Mouse (Mus musculus) intestine, postnatal 0 days (tissue): ENCODE measurements around the gene Lrp1. TPM values are rescaled to one million over a fixed set of nuclear protein-coding genes. Genes with fewer than 3 reads are reported as not detected.
A peak's percentile ranks its signal among the peaks of the same experiment; 100 is the strongest.

Experiments
- ATAC-seq: fragments of 200-750 bp; cut with Nextera tagmentation; 2 replicates; pipeline ENCODE4 v1.8.0; 2017; ENCODE audit warnings: mild to moderate bottlenecking, moderate TSS enrichment, moderate library complexity
- H3K27ac ChIP-seq: fragments of 300-500 bp; sonication (generic); 2 replicates; pipeline ENCODE4 v1.5.1; 2014; ENCODE audit warnings: mild to moderate bottlenecking, low read depth, low read length, moderate library complexity
- H3K27me3 ChIP-seq: fragments of 300-500 bp; sonication (generic); replicated peaks from 2 replicates; pipeline ENCODE4 v1.6.1; 2014; ENCODE audit warnings: low read length, mixed read lengths; ENCODE audit not compliant: control insufficient read depth, insufficient read depth
- H3K36me3 ChIP-seq: fragments of 300-500 bp; sonication (generic); 2 replicates; pipeline ENCODE4 v1.6.1; 2014; ENCODE audit warnings: mild to moderate bottlenecking, moderate library complexity; ENCODE audit not compliant: control insufficient read depth, insufficient read depth
- H3K4me1 ChIP-seq: fragments of 300-500 bp; sonication (generic); replicated peaks from 2 replicates; pipeline ENCODE4 v1.6.1; 2014; ENCODE audit warnings: antibody characterized with exemption, low read length, mixed read lengths; ENCODE audit not compliant: control insufficient read depth, insufficient read depth
- H3K4me2 ChIP-seq: fragments of 300-500 bp; sonication (generic); replicated peaks from 2 replicates; pipeline ENCODE4 v1.6.1; 2014; ENCODE audit warnings: low read depth, mild to moderate bottlenecking, moderate library complexity
- H3K4me3 ChIP-seq: fragments of 300-500 bp; sonication (generic); 2 replicates; pipeline ENCODE4 v1.5.1; 2014; ENCODE audit warnings: low read depth, low read length
- H3K9ac ChIP-seq: fragments of 300-500 bp; sonication (generic); 2 replicates; pipeline ENCODE4 v1.6.1; 2014; ENCODE audit warnings: mild to moderate bottlenecking, low read depth, low read length
- H3K9me3 ChIP-seq: fragments of 300-500 bp; sonication (generic); 2 replicates; pipeline ENCODE4 v1.6.1; 2016; ENCODE audit warnings: mixed run types; ENCODE audit not compliant: control insufficient read depth
- CTCF ChIP-seq: sonication (generic); IDR thresholded peaks from 2 replicates; pipeline ENCODE4 v1.5.1; 2016; ENCODE audit warnings: low read depth, mild to moderate bottlenecking, control low read depth, antibody characterized with exemption, moderate library complexity
- WGBS: fragments of 180-500 bp; shearing (Covaris S2); extraction: QIAGEN DNeasy Blood & Tissue Kit; methylation state at CpG from one replicate; pipeline ENCODE4 v1.1.7; 2014; 5-methylcytosine and 5-hydroxymethylcytosine counted together
- polyA plus RNA-seq: library from polyadenylated mRNA; unstranded; fragments of >200 nt; fragmentation: Nextera tagmentation; extraction: Ambion mirVana; gene quantifications from 2 replicates; pipeline ENCODE4 v1.2.1, GENCODE M21; 2015

Gene Lrp1
- polyA plus RNA-seq, 1 experiment from 2014 or later = 28.9 TPM

GRCm38 (mm10) chr10:127605251-127605547 lies 15.7 kb downstream of the Lrp1 start:
- no peak for ATAC-seq
- Histone ChIP-seq H3K27ac (peak overlapping the region; percentile 95), H3K9me3 (no peaks in the 10 kb centered on the region), H3K36me3 (peaks cover 51% of the 10 kb centered on the region), H3K4me1 (peaks cover 30% of the 10 kb centered on the region), H3K27me3 (no peaks in the 10 kb centered on the region), H3K4me2 (no peak overlapping the region), H3K9ac (no peak overlapping the region), H3K4me3 (no peak overlapping the region)
- no peak for TF ChIP-seq CTCF
- 75% methylated on average over 8 of the region's 8 CpGs for WGBS

DNA sequence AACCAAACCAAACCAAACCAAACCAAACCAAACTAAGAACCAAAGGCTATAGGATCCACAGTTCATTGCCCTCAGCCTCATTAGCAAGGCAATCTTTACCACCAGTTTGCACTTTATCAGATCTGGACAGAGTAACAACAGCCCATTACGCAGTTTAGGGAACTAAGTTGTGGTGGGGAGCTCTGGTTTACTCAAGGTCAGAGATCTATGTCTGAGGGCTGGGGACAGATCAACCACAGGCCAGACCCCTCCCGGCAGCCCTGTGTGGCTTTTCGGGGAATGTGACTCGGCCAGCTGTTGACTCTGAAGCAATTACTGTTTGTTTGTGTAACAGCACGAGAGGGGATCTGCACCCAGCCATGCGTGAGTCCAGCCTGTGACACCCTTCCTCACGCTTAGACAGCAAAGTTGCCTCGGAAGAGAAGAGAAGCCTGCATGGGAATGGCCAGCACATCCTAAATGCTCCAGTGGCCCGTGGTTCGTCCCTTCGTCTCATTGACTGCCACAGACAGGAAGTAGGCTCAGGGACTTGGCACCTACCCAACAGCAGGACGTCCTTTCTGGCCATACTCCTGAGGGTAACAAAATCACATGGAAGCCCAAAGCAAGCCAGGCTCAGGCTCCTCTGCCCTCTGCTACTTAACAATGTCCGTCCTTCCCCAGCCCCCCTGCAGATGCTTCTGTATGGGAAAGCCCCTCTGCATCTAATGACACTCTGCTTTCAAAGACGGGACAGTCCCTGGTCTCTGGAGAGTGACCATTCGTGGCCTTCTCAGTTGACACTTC lies 16.3 kb downstream of the Lrp1 start:
- Histone ChIP-seq H3K27me3 (no peaks in the 10 kb centered on the region), H3K9me3 (no peaks in the 10 kb centered on the region), H3K9ac (peak overlapping the region; percentile 18), H3K27ac (peak overlapping the region; percentile 95), H3K36me3 (peaks cover 46% of the 10 kb centered on the region), H3K4me3 (no peak overlapping the region), H3K4me1 (peaks cover 32% of the 10 kb centered on the region), H3K4me2 (peak overlapping the region; percentile 40; the same call in 1 of the 2 replicates)
- 21% methylated on average over 15 of the region's 15 CpGs for WGBS
- TF ChIP-seq CTCF = no peak
- ATAC-seq = no peak

- Histone ChIP-seq H3K27me3 (no peaks in the 10 kb centered on the region), H3K4me1 (peaks cover 32% of the 10 kb centered on the region), H3K9me3 (no peaks in the 10 kb centered on the region), H3K36me3 (peaks cover 44% of the 10 kb centered on the region; the same call in 1 of the 2 replicates), H3K4me2 (peak overlapping the region; percentile 40), H3K4me3 (no peak overlapping the region), H3K9ac (peak overlapping the region; percentile 37; the same call in 1 of the 2 replicates), H3K27ac (peak overlapping the region; percentile 95)
- ATAC-seq = peak; percentile 92
- no peak for TF ChIP-seq CTCF
- 24% methylated on average over 13 of the region's 13 CpGs for WGBS
These were observed 17.2 kb downstream of the Lrp1 start for GRCm38 (mm10) chr10:127603437-127604371.

DNA sequence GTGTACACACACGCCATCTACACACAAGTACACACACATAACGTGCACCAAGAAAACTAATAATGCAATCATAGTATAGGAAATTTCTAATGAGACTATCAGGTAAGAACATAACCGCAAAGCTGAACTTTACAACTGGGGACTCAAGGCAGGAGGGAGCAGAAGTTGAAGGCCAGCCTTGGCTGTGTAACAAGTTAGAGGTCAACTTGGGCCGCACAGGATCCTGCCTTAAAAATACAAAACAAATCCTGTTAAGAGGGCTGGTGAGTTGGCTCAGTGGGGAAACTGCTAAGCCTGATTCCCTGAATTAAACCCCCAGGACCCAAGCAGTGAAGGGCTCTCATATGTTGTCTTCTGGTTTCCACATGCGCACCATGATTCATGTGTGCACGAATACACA lies 18.8 kb downstream of the Lrp1 start:
- Histone ChIP-seq H3K27me3 (no peaks in the 10 kb centered on the region), H3K4me2 (no peak overlapping the region), H3K4me1 (peaks cover 35% of the 10 kb centered on the region), H3K27ac (peak overlapping the region; percentile 95), H3K9me3 (no peaks in the 10 kb centered on the region), H3K9ac (no peak overlapping the region), H3K4me3 (no peak overlapping the region), H3K36me3 (peaks cover 35% of the 10 kb centered on the region; the same call in 1 of the 2 replicates)
- no peak for ATAC-seq
- no peak for TF ChIP-seq CTCF
- WGBS = 81% methylated on average over 6 of the region's 6 CpGs

DNA sequence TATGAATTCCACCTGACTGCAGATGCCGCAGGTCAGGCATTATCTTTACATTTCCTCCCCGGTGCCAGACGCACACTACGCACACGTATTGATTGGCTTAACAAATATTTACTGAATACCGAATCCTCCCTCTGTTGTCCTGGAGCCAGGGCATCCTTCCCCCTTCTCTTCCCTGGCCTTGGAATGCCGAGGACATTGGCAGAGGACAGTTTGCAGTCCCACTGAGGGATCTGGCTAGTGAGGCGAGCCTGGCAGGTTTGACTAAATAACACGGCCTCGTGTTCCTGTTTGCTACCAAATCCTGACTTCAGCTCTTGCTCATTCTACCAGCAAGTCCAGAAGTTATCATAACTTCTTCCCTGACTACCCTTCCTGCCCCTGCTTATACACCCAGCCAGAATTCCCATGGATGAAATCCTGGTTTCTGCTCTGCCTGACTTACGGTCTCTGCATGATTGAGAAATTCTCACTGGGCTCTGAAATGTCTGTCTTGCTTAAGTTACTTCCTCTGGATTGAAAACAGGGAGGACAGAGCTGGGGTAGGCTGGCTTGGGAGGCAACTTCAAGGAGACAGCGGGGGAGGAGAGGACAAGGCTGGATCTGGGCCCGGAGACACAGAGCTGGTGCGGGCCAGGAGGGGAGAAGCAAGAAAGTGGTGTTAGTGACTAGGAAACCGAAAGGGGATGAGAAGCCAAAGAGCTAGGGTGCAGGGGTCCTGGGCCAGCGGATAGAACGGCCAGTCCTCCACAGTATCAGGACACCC lies 21.0 kb downstream of the Lrp1 start:
- WGBS = 29% methylated on average over 17 of the region's 17 CpGs
- H3K4me2 ChIP-seq = 0 out of 2 replicates have a peak overlapping the region, but pooled peaks have one; percentile 9
- no peak overlapping the region for H3K4me3 ChIP-seq
- H3K27ac ChIP-seq = peak overlapping the region; percentile 95
- no peaks in the 10 kb centered on the region for H3K9me3 ChIP-seq
- no peaks in the 10 kb centered on the region for H3K27me3 ChIP-seq
- H3K9ac ChIP-seq = no peak overlapping the region; the same call in 1 of the 2 replicates
- TF ChIP-seq CTCF = no peak
- ATAC-seq = no peak
- peaks cover 43% of the 10 kb centered on the region for H3K4me1 ChIP-seq
- peaks cover 24% of the 10 kb centered on the region for H3K36me3 ChIP-seq
